Mouse (Mus musculus): ENCODE results near the gene Dock3. TPM values are rescaled to one million over a fixed set of nuclear protein-coding genes. Genes with fewer than 3 reads are reported as not detected.

Gene Dock3
- polyA plus RNA-seq, 1 experiment, result 0.40 TPM

GRCm38 (mm10) chr9:106908715-106909114, 323.0 kb downstream of the Dock3 start:
- peak overlapping the region; percentile 18 for H3K4me2 ChIP-seq (ENCODE audit: low read depth)
- no peak overlapping the region for H3ac ChIP-seq (ENCODE audit: control insufficient read depth, insufficient read length)
- no peak overlapping the region for H3K4me3 ChIP-seq
- no peak for TF ChIP-seq REST (IDR thresholded peaks at IDR 0.05; ENCODE audit: insufficient read depth, insufficient read length)
- TF ChIP-seq MYOG (IDR thresholded peaks at IDR 0.05; ENCODE audit: control insufficient read depth in 1 of 3, insufficient read depth in 1 of 3, insufficient read length in 2 of 3, low read depth in 2 of 3), result no peak
- no peak for TF ChIP-seq CEBPB (IDR thresholded peaks at IDR 0.05; ENCODE audit: insufficient read depth, poor library complexity, severe bottlenecking)
- TF ChIP-seq POLR2A (IDR thresholded peaks at IDR 0.05; ENCODE audit: insufficient read length, low read depth), result no peak
- TF ChIP-seq E2F4 (IDR thresholded peaks at IDR 0.05; ENCODE audit: insufficient read depth), result no peak
- no peak for TF ChIP-seq MAX (IDR thresholded peaks at IDR 0.05; ENCODE audit: low read depth)
- no peak for TF ChIP-seq TCF12 (IDR thresholded peaks at IDR 0.05; ENCODE audit: insufficient read depth, poor library complexity, severe bottlenecking)
- no peak for TF ChIP-seq SRF (IDR thresholded peaks at IDR 0.05; ENCODE audit: control insufficient read depth, insufficient read length, low read depth)
- TF ChIP-seq USF1 (IDR thresholded peaks at IDR 0.05; ENCODE audit: low read depth), result no peak
- TF ChIP-seq TCF3 (IDR thresholded peaks at IDR 0.05; ENCODE audit: insufficient read length, low read depth), result no peak
- TF ChIP-seq POLR2AphosphoS2 (IDR thresholded peaks at IDR 0.05; ENCODE audit: insufficient read length, low read depth), result no peak
- no peak for TF ChIP-seq MYOD1 (IDR thresholded peaks at IDR 0.05; ENCODE audit: control insufficient read depth in 1 of 3, insufficient read length in 2 of 3, low read depth in 2 of 3)
- H3K36me3 ChIP-seq (ENCODE audit: control insufficient read depth, insufficient read depth), result no peaks in the 10 kb centered on the region
- H3K27me3 ChIP-seq (ENCODE audit: control insufficient read depth, insufficient read depth, insufficient read length), result peaks cover 13% of the 10 kb centered on the region
- H3K79me2 ChIP-seq (ENCODE audit: control insufficient read depth, insufficient read depth), result no peaks in the 10 kb centered on the region

GRCm38 (mm10) chr9:106908174-106908573, 323.5 kb downstream of the Dock3 start:
- H3K79me2 ChIP-seq (ENCODE audit: control insufficient read depth, insufficient read depth), result no peaks in the 10 kb centered on the region
- TF ChIP-seq SRF (IDR thresholded peaks at IDR 0.05; ENCODE audit: control insufficient read depth, insufficient read length, low read depth) (no peak), TCF12 (IDR thresholded peaks at IDR 0.05; ENCODE audit: insufficient read depth, poor library complexity, severe bottlenecking) (no peak), POLR2AphosphoS2 (IDR thresholded peaks at IDR 0.05; ENCODE audit: insufficient read length, low read depth) (no peak), CEBPB (IDR thresholded peaks at IDR 0.05; ENCODE audit: insufficient read depth, poor library complexity, severe bottlenecking) (no peak), USF1 (IDR thresholded peaks at IDR 0.05; ENCODE audit: low read depth) (no peak), MYOG (IDR thresholded peaks at IDR 0.05; ENCODE audit: control insufficient read depth in 1 of 3, insufficient read depth in 1 of 3, insufficient read length in 2 of 3, low read depth in 2 of 3) (no peak), E2F4 (IDR thresholded peaks at IDR 0.05; ENCODE audit: insufficient read depth) (no peak), REST (IDR thresholded peaks at IDR 0.05; ENCODE audit: insufficient read depth, insufficient read length) (no peak), TCF3 (IDR thresholded peaks at IDR 0.05; ENCODE audit: insufficient read length, low read depth) (no peak), MAX (IDR thresholded peaks at IDR 0.05; ENCODE audit: low read depth) (no peak), POLR2A (IDR thresholded peaks at IDR 0.05; ENCODE audit: insufficient read length, low read depth) (no peak), MYOD1 (IDR thresholded peaks at IDR 0.05; ENCODE audit: control insufficient read depth in 1 of 3, insufficient read length in 2 of 3, low read depth in 2 of 3) (no peak)
- H3K4me3 ChIP-seq, result no peak overlapping the region
- no peak overlapping the region for H3ac ChIP-seq (ENCODE audit: control insufficient read depth, insufficient read length)
- H3K27me3 ChIP-seq (ENCODE audit: control insufficient read depth, insufficient read depth, insufficient read length), result peaks cover 12% of the 10 kb centered on the region
- no peak overlapping the region for H3K4me2 ChIP-seq (ENCODE audit: low read depth)
- H3K36me3 ChIP-seq (ENCODE audit: control insufficient read depth, insufficient read depth), result no peaks in the 10 kb centered on the region

- no peaks in the 10 kb centered on the region for H3K36me3 ChIP-seq (ENCODE audit: control insufficient read depth, insufficient read depth)
Measured at GRCm38 (mm10) chr9:106906597-106906996, 325.1 kb downstream of the Dock3 start.

GRCm38 (mm10) chr9:106903791-106904134, 327.9 kb downstream of the Dock3 start:
- no peak overlapping the region for H3K4me3 ChIP-seq
- no peak overlapping the region for H3ac ChIP-seq (ENCODE audit: control insufficient read depth, insufficient read length)
- H3K27me3 ChIP-seq (ENCODE audit: control insufficient read depth, insufficient read depth, insufficient read length), result peaks cover 12% of the 10 kb centered on the region
- H3K79me2 ChIP-seq (ENCODE audit: control insufficient read depth, insufficient read depth), result no peaks in the 10 kb centered on the region
- H3K36me3 ChIP-seq (ENCODE audit: control insufficient read depth, insufficient read depth), result no peaks in the 10 kb centered on the region
- TF ChIP-seq POLR2AphosphoS2 (IDR thresholded peaks at IDR 0.05; ENCODE audit: insufficient read length, low read depth) (no peak), E2F4 (IDR thresholded peaks at IDR 0.05; ENCODE audit: insufficient read depth) (no peak), SRF (IDR thresholded peaks at IDR 0.05; ENCODE audit: control insufficient read depth, insufficient read length, low read depth) (no peak), TCF12 (IDR thresholded peaks at IDR 0.05; ENCODE audit: insufficient read depth, poor library complexity, severe bottlenecking) (no peak), CEBPB (IDR thresholded peaks at IDR 0.05; ENCODE audit: insufficient read depth, poor library complexity, severe bottlenecking) (no peak), MAX (IDR thresholded peaks at IDR 0.05; ENCODE audit: low read depth) (no peak), TCF3 (IDR thresholded peaks at IDR 0.05; ENCODE audit: insufficient read length, low read depth) (no peak), MYOG (IDR thresholded peaks at IDR 0.05; ENCODE audit: control insufficient read depth in 1 of 3, insufficient read depth in 1 of 3, insufficient read length in 2 of 3, low read depth in 2 of 3) (no peak), USF1 (IDR thresholded peaks at IDR 0.05; ENCODE audit: low read depth) (no peak), MYOD1 (IDR thresholded peaks at IDR 0.05; ENCODE audit: control insufficient read depth in 1 of 3, insufficient read length in 2 of 3, low read depth in 2 of 3) (no peak), POLR2A (IDR thresholded peaks at IDR 0.05; ENCODE audit: insufficient read length, low read depth) (no peak), REST (IDR thresholded peaks at IDR 0.05; ENCODE audit: insufficient read depth, insufficient read length) (no peak)
- no peak overlapping the region for H3K4me2 ChIP-seq (ENCODE audit: low read depth)

More at GRCm38 (mm10) chr9:106906597-106906996, 325.1 kb downstream of the Dock3 start:
- no peak overlapping the region for H3ac ChIP-seq (ENCODE audit: control insufficient read depth, insufficient read length)
- peaks cover 12% of the 10 kb centered on the region for H3K27me3 ChIP-seq (ENCODE audit: control insufficient read depth, insufficient read depth, insufficient read length)
- H3K4me2 ChIP-seq (ENCODE audit: low read depth), result no peak overlapping the region
- TF ChIP-seq POLR2A (IDR thresholded peaks at IDR 0.05; ENCODE audit: insufficient read length, low read depth), result no peak
- TF ChIP-seq MYOG (IDR thresholded peaks at IDR 0.05; ENCODE audit: control insufficient read depth in 1 of 3, insufficient read depth in 1 of 3, insufficient read length in 2 of 3, low read depth in 2 of 3), result no peak
- no peak for TF ChIP-seq SRF (IDR thresholded peaks at IDR 0.05; ENCODE audit: control insufficient read depth, insufficient read length, low read depth)
- TF ChIP-seq CEBPB (IDR thresholded peaks at IDR 0.05; ENCODE audit: insufficient read depth, poor library complexity, severe bottlenecking), result no peak
- TF ChIP-seq MAX (IDR thresholded peaks at IDR 0.05; ENCODE audit: low read depth), result no peak
- TF ChIP-seq E2F4 (IDR thresholded peaks at IDR 0.05; ENCODE audit: insufficient read depth), result no peak
- TF ChIP-seq TCF12 (IDR thresholded peaks at IDR 0.05; ENCODE audit: insufficient read depth, poor library complexity, severe bottlenecking), result no peak
- no peak for TF ChIP-seq TCF3 (IDR thresholded peaks at IDR 0.05; ENCODE audit: insufficient read length, low read depth)
- TF ChIP-seq REST (IDR thresholded peaks at IDR 0.05; ENCODE audit: insufficient read depth, insufficient read length), result no peak
- no peak for TF ChIP-seq USF1 (IDR thresholded peaks at IDR 0.05; ENCODE audit: low read depth)
- no peak overlapping the region for H3K4me3 ChIP-seq
- H3K79me2 ChIP-seq (ENCODE audit: control insufficient read depth, insufficient read depth), result no peaks in the 10 kb centered on the region
